Mouse (Mus musculus): ENCODE data around the gene Rprd2.

DNA sequence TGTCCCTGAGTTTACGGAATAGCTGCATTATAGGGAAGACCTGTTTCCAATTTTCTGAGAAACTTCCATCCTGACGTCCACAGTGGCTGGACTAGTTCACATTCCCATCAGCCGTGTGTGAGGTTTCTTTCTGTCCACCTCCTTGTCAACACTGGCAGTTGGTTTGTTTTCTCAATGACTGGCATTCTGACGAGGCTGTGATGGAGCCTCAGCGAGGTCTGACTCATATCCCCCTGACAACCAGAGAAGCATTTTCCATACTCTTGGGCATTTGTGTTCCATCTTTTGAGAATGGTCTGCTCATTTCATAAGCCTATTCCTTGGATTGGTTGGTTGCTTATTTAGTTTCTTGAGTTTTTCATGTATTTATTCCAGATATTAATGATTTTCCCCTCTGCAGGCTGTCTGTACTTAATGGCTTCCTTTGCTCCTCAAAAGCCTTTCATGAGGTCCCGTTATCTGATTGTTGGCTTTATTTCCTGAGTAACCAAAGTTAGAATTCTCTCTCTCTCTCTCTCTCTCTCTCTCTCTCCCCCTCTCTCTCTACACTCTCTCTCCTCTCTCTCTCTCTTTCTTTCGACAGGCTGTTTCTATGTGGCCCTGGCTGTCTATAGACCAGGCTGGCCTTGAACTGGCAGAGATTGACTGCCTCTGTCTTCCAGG, 91.8 kb downstream of the Rprd2 start:
- TF ChIP-seq TAL1 (IDR thresholded peaks at IDR 0.05; ENCODE audit: low read length) = no peak
- no peak for TF ChIP-seq GATA1 (IDR thresholded peaks at IDR 0.05; ENCODE audit: low read length)

Measured in erythroblast, embryonic 14.5 days (primary cell).